In genomic region chr2:16147999-16148398, GRCm38 (mm10) we compare ENCODE assay signal across 30 mouse cellular contexts.
DNase-seq lines count a peak whose midpoint lies in the region; ATAC-seq and TF ChIP-seq lines count a peak whose summit lies in the region.
"Had no signal": no experiment of that assay in that cellular context is flagged by ENCODE, and none has a peak within 500 bp of the region (broad histone marks: within the 10 kb centered on the region; RNA-seq: fewer than 3 reads in every experiment).

No protein-coding gene starts in this region.

- DNase-seq in kidney, postnatal 0 days (ENCODE audit: low spot score): peak; percentile 5
- DNase-seq in kidney, adult 9 months: no peak
- DNase-seq in lung, postnatal 0 days (ENCODE audit: low spot score): peak; percentile 89
- no peak for DNase-seq in lung, postnatal 14 days
- DNase-seq in Patski (ENCODE audit: low read depth, low spot score): peak; percentile 67
- DNase-seq in lung, postnatal 36 days: peak; percentile 14
- DNase-seq: adrenal gland, postnatal 14 days; cerebellum, adult 11 months; cerebellum, adult 9-10 months; cerebellum, postnatal 36 days; gastrocnemius, postnatal 10 days; heart, postnatal 10 days; kidney, postnatal 25 days; liver, embryonic 13.5 days; right cerebral cortex, postnatal 25 days; thymus, adult 18-20 months; thymus, postnatal 25 days had no signal

- no peaks in the 10 kb centered on the region for H3K4me1 ChIP-seq in kidney, postnatal 0 days (replicated peaks; ENCODE audit: insufficient read depth, low read length)
- H3K4me1 ChIP-seq in lung, postnatal 0 days (ENCODE audit: insufficient read depth, low read depth, low read length): no peaks in the 10 kb centered on the region
- H3K4me1 ChIP-seq: embryonic facial prominence, embryonic 12.5 days; limb, embryonic 15.5 days; liver, embryonic 13.5 days; midbrain, embryonic 15.5 days; stomach, embryonic 15.5 days had no signal

- H3K4me2 ChIP-seq in kidney, postnatal 0 days (ENCODE audit: low read length): no peak overlapping the region
- no peak overlapping the region for H3K4me2 ChIP-seq in lung, postnatal 0 days (replicated peaks; ENCODE audit: low read depth, low read length)
- H3K4me2 ChIP-seq: embryonic facial prominence, embryonic 12.5 days; heart, embryonic 13.5 days; hindbrain, embryonic 14.5 days; limb, embryonic 15.5 days; liver, embryonic 13.5 days; midbrain, embryonic 15.5 days; stomach, embryonic 15.5 days had no signal

- no peak for ATAC-seq in kidney, postnatal 0 days (replicated peaks; ENCODE audit: low FRiP score, low read depth)
- ATAC-seq in lung, postnatal 0 days: peak; percentile 68
- ATAC-seq in Patski: peak; percentile 95
- ATAC-seq in megakaryocyte-erythroid progenitor cell, adult 5-6 weeks (replicated peaks; ENCODE audit: low FRiP score, low TSS enrichment, poor library complexity, severe bottlenecking): no peak
- ATAC-seq: forebrain, embryonic 16.5 days; midbrain, embryonic 15.5 days had no signal

- no peak overlapping the region for H3K4me3 ChIP-seq in kidney, postnatal 0 days (replicated peaks; ENCODE audit: low read depth, low read length)
- H3K4me3 ChIP-seq in lung, postnatal 0 days (ENCODE audit: low read depth, low read length): no peak overlapping the region
- H3K4me3 ChIP-seq: embryonic facial prominence, embryonic 12.5 days; erythroblast, embryonic 14.5 days; heart, embryonic 13.5 days; layer of hippocampus, adult 2 months; left cerebral cortex, adult 2 months; limb, embryonic 15.5 days; liver, embryonic 13.5 days; midbrain, embryonic 15.5 days; stomach, embryonic 15.5 days had no signal

- in situ Hi-C loops in Patski (cut with MboI; ENCODE audit: low pct_unique_long_range_greater_than_20kb): no loop called here

- H3K36me3 ChIP-seq in kidney, postnatal 0 days (ENCODE audit: insufficient read depth, low read length): no peaks in the 10 kb centered on the region
- no peaks in the 10 kb centered on the region for H3K36me3 ChIP-seq in lung, postnatal 0 days (ENCODE audit: insufficient read depth, low read length)
- H3K36me3 ChIP-seq: embryonic facial prominence, embryonic 12.5 days; heart, embryonic 13.5 days; limb, embryonic 15.5 days; liver, embryonic 13.5 days; midbrain, embryonic 15.5 days; stomach, embryonic 15.5 days had no signal

- POLR2A ChIA-PET in Patski (lab: Charles Lee): no interaction called here

- 76% methylated on average over 1 of the region's 1 CpGs for WGBS in kidney, postnatal 0 days
- 48% methylated on average over 1 of the region's 1 CpGs for WGBS in lung, postnatal 0 days

- no peak overlapping the region for H3K9ac ChIP-seq in kidney, postnatal 0 days (ENCODE audit: low read depth, low read length)
- no peak overlapping the region for H3K9ac ChIP-seq in lung, postnatal 0 days (replicated peaks; ENCODE audit: low read depth)
- H3K9ac ChIP-seq: embryonic facial prominence, embryonic 12.5 days; heart, embryonic 13.5 days; hindbrain, embryonic 14.5 days; limb, embryonic 15.5 days; liver, embryonic 13.5 days; midbrain, embryonic 15.5 days; stomach, embryonic 15.5 days had no signal

- H3K27ac ChIP-seq in kidney, postnatal 0 days: no peak overlapping the region
- no peak overlapping the region for H3K27ac ChIP-seq in lung, postnatal 0 days (ENCODE audit: low read length)
- H3K27ac ChIP-seq: embryonic facial prominence, embryonic 12.5 days; heart, embryonic 13.5 days; hindbrain, embryonic 14.5 days; layer of hippocampus, adult 2 months; left cerebral cortex, adult 2 months; limb, embryonic 15.5 days; liver, embryonic 13.5 days; macrophage; midbrain, embryonic 15.5 days; stomach, embryonic 15.5 days had no signal

- no peak for TF ChIP-seq CTCF in kidney, postnatal 0 days (IDR thresholded peaks at IDR 0.05; ENCODE audit: low read depth)
- no peak for TF ChIP-seq CTCF in lung, postnatal 0 days (IDR thresholded peaks at IDR 0.05)
- no peak for TF ChIP-seq CTCF in Patski (IDR thresholded peaks at IDR 0.05)

- H3K9me3 ChIP-seq in kidney, postnatal 0 days (replicated peaks; ENCODE audit: low read length): no peaks in the 10 kb centered on the region
- no peaks in the 10 kb centered on the region for H3K9me3 ChIP-seq in lung, postnatal 0 days (ENCODE audit: low read length)
- H3K9me3 ChIP-seq: embryonic facial prominence, embryonic 12.5 days; heart, embryonic 13.5 days; limb, embryonic 15.5 days; liver, embryonic 13.5 days; midbrain, embryonic 15.5 days; stomach, embryonic 15.5 days had no signal

- CTCF ChIA-PET in Patski (lab: Charles Lee): no interaction called here

- H3K27me3 ChIP-seq in kidney, postnatal 0 days (ENCODE audit: insufficient read depth, low read length): no peaks in the 10 kb centered on the region
- no peaks in the 10 kb centered on the region for H3K27me3 ChIP-seq in lung, postnatal 0 days (replicated peaks; ENCODE audit: insufficient read depth, low read length)
- no peaks in the 10 kb centered on the region for H3K27me3 ChIP-seq in Patski
- H3K27me3 ChIP-seq: CH12.LX; embryonic facial prominence, embryonic 12.5 days; heart, embryonic 13.5 days; limb, embryonic 15.5 days; liver, embryonic 13.5 days; midbrain, embryonic 15.5 days; stomach, embryonic 15.5 days had no signal

- peak; percentile 45; the same call in 1 of the 2 replicates for TF ChIP-seq EP300 in lung, postnatal 0 days (IDR thresholded peaks at IDR 0.05)

Comparison
In these comparisons a context has a peak if more than half of its experiments do, and no peak if none do; other contexts are left out.
1. DNase-seq: peak in kidney, postnatal 0 days (single experiment), lung, postnatal 0 days (single experiment), Patski (single experiment) and lung, postnatal 36 days (single experiment); none in kidney, adult 9 months (single experiment) and lung, postnatal 14 days (single experiment).
2. ATAC-seq: peak in lung, postnatal 0 days (single experiment) and Patski (single experiment); none in kidney, postnatal 0 days (single experiment) and megakaryocyte-erythroid progenitor cell, adult 5-6 weeks (single experiment).